Mouse (Mus musculus) liver, embryonic 11.5 days (tissue): ENCODE data around the gene Gm49361. TPM values are rescaled to one million over a fixed set of nuclear protein-coding genes. Genes with fewer than 3 reads are reported as not detected.

Experiments
- ATAC-seq: fragments of 200-750 bp; cut with Nextera tagmentation; replicated peaks from 2 replicates; pipeline ENCODE4 v1.8.0; 2017; ENCODE audit warnings: moderate number of reproducible peaks, mild to moderate bottlenecking, moderate TSS enrichment, moderate library complexity; ENCODE audit not compliant: low FRiP score
- DNase-seq: peaks from one replicate; pipeline ENCODE4 v3.0.0-alpha.2; 2017; ENCODE audit warnings: low spot score
- H3K27ac ChIP-seq: fragments of 300-500 bp; sonication (generic); 2 replicates; pipeline ENCODE4 v1.5.1; 2014; ENCODE audit warnings: mild to moderate bottlenecking, low read depth, low read length, control low read depth
- H3K27me3 ChIP-seq: fragments of 300-500 bp; sonication (generic); replicated peaks from 2 replicates; pipeline ENCODE4 v1.6.1; 2014; ENCODE audit warnings: low read length, mixed read lengths; ENCODE audit not compliant: control insufficient read depth, insufficient read depth
- H3K36me3 ChIP-seq: fragments of 300-500 bp; sonication (generic); 2 replicates; pipeline ENCODE4 v1.6.1; 2014; ENCODE audit warnings: mild to moderate bottlenecking, low read length, moderate library complexity, mixed read lengths; ENCODE audit not compliant: control insufficient read depth, insufficient read depth
- H3K4me1 ChIP-seq: fragments of 300-500 bp; sonication (generic); replicated peaks from 2 replicates; pipeline ENCODE4 v1.6.1; 2014; ENCODE audit warnings: low read length, mixed read lengths; ENCODE audit not compliant: control insufficient read depth, insufficient read depth
- H3K4me2 ChIP-seq: fragments of 300-500 bp; sonication (generic); 2 replicates; pipeline ENCODE4 v1.6.1; 2014; ENCODE audit warnings: mild to moderate bottlenecking, control low read depth, moderate library complexity
- H3K4me3 ChIP-seq: fragments of 300-500 bp; sonication (generic); 2 replicates; pipeline ENCODE4 v1.5.1; 2014; ENCODE audit warnings: low read depth, low read length, control low read depth
- H3K9ac ChIP-seq: fragments of 300-500 bp; sonication (generic); 2 replicates; pipeline ENCODE4 v1.6.1; 2014; ENCODE audit warnings: low read depth, low read length, control low read depth
- H3K9me3 ChIP-seq: fragments of 300-500 bp; sonication (generic); 2 replicates; pipeline ENCODE4 v1.6.1; 2016; ENCODE audit warnings: low read length, inconsistent platforms, mixed read lengths; ENCODE audit not compliant: control insufficient read depth
- WGBS: fragments of 180-500 bp; shearing (Covaris S2); extraction: QIAGEN DNeasy Blood & Tissue Kit; methylation state at CpG from one replicate; pipeline ENCODE4 v1.1.7; 2014; 5-methylcytosine and 5-hydroxymethylcytosine counted together
- polyA plus RNA-seq: library from polyadenylated mRNA; unstranded; fragments of >200 nt; fragmentation: Nextera tagmentation; extraction: Ambion mirVana; gene quantifications from 2 replicates; pipeline ENCODE4 v1.2.1, GENCODE M21; 2014

Gm49361 gene
- polyA plus RNA-seq, 1 experiment from 2014 or later: not detected

GRCm38 (mm10) chr14:57615828-57616227, 130.1 kb downstream of the Gm49361 start:
- DNase-seq (no peak), ATAC-seq (no peak)
- no peak overlapping the region for H3K27ac ChIP-seq
- H3K4me1 ChIP-seq: no peaks in the 10 kb centered on the region
- no peak overlapping the region for H3K4me3 ChIP-seq
- WGBS: 89% methylated on average over 6 of the region's 6 CpGs
- H3K36me3 ChIP-seq: peaks cover 4% of the 10 kb centered on the region; the same call in 1 of the 2 replicates
- H3K4me2 ChIP-seq: no peak overlapping the region
- no peaks in the 10 kb centered on the region for H3K27me3 ChIP-seq
- no peaks in the 10 kb centered on the region for H3K9me3 ChIP-seq
- no peak overlapping the region for H3K9ac ChIP-seq

DNA sequence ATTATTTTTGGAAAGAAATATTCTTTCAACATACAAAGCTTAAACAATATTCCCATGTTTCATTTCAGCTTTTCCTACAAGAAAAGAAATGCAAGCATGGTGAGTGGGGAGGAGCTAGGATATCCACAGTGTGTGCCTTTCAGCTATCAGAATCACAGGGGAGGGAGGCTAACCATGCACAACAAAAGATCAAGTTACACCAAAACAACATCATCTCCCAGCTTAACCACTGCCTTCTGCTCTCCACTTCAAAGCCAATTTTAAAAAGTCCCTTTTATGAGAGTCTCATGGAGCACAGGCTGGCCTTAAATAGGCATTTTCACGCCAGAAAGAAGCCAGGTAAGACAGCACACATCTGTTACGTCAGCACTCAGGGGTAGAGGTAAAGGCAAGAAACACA, 134.9 kb downstream of the Gm49361 start:
- no peak for ATAC-seq

GRCm38 (mm10) chr14:57609816-57610329, 136.0 kb downstream of the Gm49361 start:
- H3K4me2 ChIP-seq: no peak overlapping the region
- no peak for DNase-seq
- H3K4me3 ChIP-seq: no peak overlapping the region
- no peak overlapping the region for H3K9ac ChIP-seq
- no peaks in the 10 kb centered on the region for H3K4me1 ChIP-seq
- no peak overlapping the region for H3K27ac ChIP-seq
- peaks cover 1% of the 10 kb centered on the region; the same call in 1 of the 2 replicates for H3K36me3 ChIP-seq
- H3K9me3 ChIP-seq: no peaks in the 10 kb centered on the region
- ATAC-seq: no peak
- 72% methylated on average over 4 of the region's 4 CpGs for WGBS
- no peaks in the 10 kb centered on the region for H3K27me3 ChIP-seq

More for the DNA sequence above, 134.9 kb downstream of the Gm49361 start:
- H3K27me3 ChIP-seq: no peaks in the 10 kb centered on the region
- no peak for DNase-seq
- 82% methylated on average over 2 of the region's 2 CpGs for WGBS
- H3K9ac ChIP-seq: no peak overlapping the region
- no peak overlapping the region for H3K4me2 ChIP-seq
- no peaks in the 10 kb centered on the region for H3K4me1 ChIP-seq
- no peaks in the 10 kb centered on the region for H3K9me3 ChIP-seq
- no peak overlapping the region for H3K27ac ChIP-seq
- H3K36me3 ChIP-seq: no peaks in the 10 kb centered on the region; the same call in 1 of the 2 replicates
- no peak overlapping the region for H3K4me3 ChIP-seq

GRCm38 (mm10) chr14:57607500-57607899, 138.4 kb downstream of the Gm49361 start:
- H3K36me3 ChIP-seq: peaks cover 12% of the 10 kb centered on the region; the same call in 1 of the 2 replicates
- ATAC-seq (no peak), DNase-seq (no peak)
- H3K4me1 ChIP-seq: no peaks in the 10 kb centered on the region
- no peak overlapping the region for H3K27ac ChIP-seq
- no peak overlapping the region for H3K4me2 ChIP-seq
- no peaks in the 10 kb centered on the region for H3K9me3 ChIP-seq
- H3K27me3 ChIP-seq: no peaks in the 10 kb centered on the region
- WGBS: 76% methylated on average over 1 of the region's 1 CpGs
- H3K9ac ChIP-seq: no peak overlapping the region
- H3K4me3 ChIP-seq: no peak overlapping the region

- no peak overlapping the region for H3K27ac ChIP-seq
- DNase-seq (no peak), ATAC-seq (no peak)
- no peak overlapping the region for H3K4me3 ChIP-seq
- H3K4me1 ChIP-seq: no peaks in the 10 kb centered on the region
- H3K27me3 ChIP-seq: no peaks in the 10 kb centered on the region
- H3K9ac ChIP-seq: no peak overlapping the region
- H3K9me3 ChIP-seq: no peaks in the 10 kb centered on the region
- peaks cover 12% of the 10 kb centered on the region; the same call in 1 of the 2 replicates for H3K36me3 ChIP-seq
- H3K4me2 ChIP-seq: no peak overlapping the region
- WGBS: 79% methylated on average over 8 of the region's 8 CpGs
These were observed 139.1 kb downstream of the Gm49361 start for GRCm38 (mm10) chr14:57606663-57607365.

GRCm38 (mm10) chr14:57593279-57593678, 152.6 kb downstream of the Gm49361 start:
- no peak for ATAC-seq

More at GRCm38 (mm10) chr14:57593279-57593678, 152.6 kb downstream of the Gm49361 start:
- Histone ChIP-seq H3K4me3 (no peak overlapping the region), H3K4me2 (no peak overlapping the region), H3K4me1 (no peaks in the 10 kb centered on the region), H3K9ac (no peak overlapping the region), H3K27ac (no peak overlapping the region), H3K27me3 (no peaks in the 10 kb centered on the region), H3K36me3 (peaks cover 25% of the 10 kb centered on the region), H3K9me3 (no peaks in the 10 kb centered on the region)
- no peak for DNase-seq
- WGBS: 92% methylated on average over 5 of the region's 5 CpGs

Other genes starting within 250 kb of the Gm49361 start
- 0.26 and 0.43 TPM in 2 replicates for gene Il17d, start 221.3 kb downstream of the Gm49361 start, polyA plus RNA-seq
- 80.6 and 92.7 TPM in 2 replicates for gene Eef1akmt1, start 174.5 kb downstream of the Gm49361 start, polyA plus RNA-seq
- 40.0 and 44.4 TPM in 2 replicates for gene Xpo4, start 80.7 kb downstream of the Gm49361 start, polyA plus RNA-seq
- 8.7 and 9.7 TPM in 2 replicates for gene Lats2, start 12.3 kb upstream of the Gm49361 start, polyA plus RNA-seq
- 27.6 and 33.7 TPM in 2 replicates for gene Sap18, start 52.1 kb upstream of the Gm49361 start, polyA plus RNA-seq
- gene Ska3, start 80.1 kb upstream of the Gm49361 start, polyA plus RNA-seq: 42.7 and 43.7 TPM in 2 replicates
- 262 and 264 TPM in 2 replicates for gene Mrpl57, start 80.1 kb upstream of the Gm49361 start, polyA plus RNA-seq
- 31.1 and 32.2 TPM in 2 replicates for gene Zdhhc20, start 144.2 kb upstream of the Gm49361 start, polyA plus RNA-seq